Mouse (Mus musculus) liver, adult 2 months (tissue): ENCODE measurements around the gene 4933434E20Rik.

ENCODE experiments used
- CTCF ChIP-seq: fragments of 200-500 bp; IDR thresholded peaks from 2 replicates; pipeline ENCODE4 v1.5.1; 2011; ENCODE audit warnings: low read depth, low read length, control low read depth
- POLR2A ChIP-seq: fragments of 200-500 bp; IDR thresholded peaks from 2 replicates; pipeline ENCODE4 v1.6.1; 2011; ENCODE audit warnings: low read length, control low read depth; ENCODE audit not compliant: insufficient read depth; ENCODE audit errors: extremely low read depth

DNA sequence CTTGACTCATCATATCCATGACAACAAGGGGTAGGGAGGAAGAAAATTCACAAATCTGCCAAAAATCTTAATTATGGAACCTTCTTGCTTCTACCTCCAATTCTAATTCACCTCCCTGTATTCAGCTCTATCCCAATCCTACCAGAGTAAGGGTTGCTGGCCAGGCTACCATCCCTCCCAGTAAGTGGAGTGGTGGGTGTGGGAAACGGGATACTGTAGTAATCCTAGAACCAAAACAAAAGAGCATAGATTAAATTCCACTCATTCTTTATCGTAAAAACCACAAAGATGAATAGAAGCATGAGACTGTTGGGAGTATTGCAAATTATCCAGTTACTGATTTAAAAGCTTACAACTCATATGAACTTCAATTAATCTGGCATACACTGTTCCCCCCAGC, 41.1 kb upstream of the 4933434E20Rik start:
- no peak for TF ChIP-seq CTCF
- TF ChIP-seq POLR2A: no peak
